Mouse (Mus musculus): ENCODE measurements at regions not wholly inside any gene's neighbourhood (a gene's known extent, or its start where the extent isn't known, plus 50 kb on each side); places are given as distances from the start of the nearest gene placed in this dataset.

DNA sequence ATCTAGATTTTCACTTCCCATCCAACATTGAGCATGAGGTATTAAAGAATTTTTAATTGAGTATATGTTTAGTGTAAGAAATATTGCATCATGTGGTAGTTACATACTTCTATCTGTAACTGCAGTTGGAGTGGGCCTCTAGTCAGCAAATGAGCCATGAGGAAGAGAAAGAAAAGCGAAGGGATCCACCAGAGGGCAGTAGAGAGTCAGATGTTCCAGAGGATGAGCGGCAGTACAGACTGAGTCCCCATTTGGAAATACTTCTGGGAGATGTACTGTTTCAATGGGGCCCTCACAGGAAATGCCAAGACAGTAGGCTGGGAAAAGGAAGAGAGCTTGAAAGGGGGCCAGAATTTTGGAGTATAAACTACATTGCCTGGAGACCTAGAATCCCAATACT, 221.2 kb downstream of the Myh15 start:
- no peak overlapping the region for H3K4me3 ChIP-seq (ENCODE audit: insufficient read depth, low read depth, low read length)
- H3K4me1 ChIP-seq (ENCODE audit: control insufficient read depth, insufficient read depth, low read length): no peaks in the 10 kb centered on the region
- H3K36me3 ChIP-seq (ENCODE audit: control insufficient read depth, insufficient read depth, low read length): no peaks in the 10 kb centered on the region
- 3% methylated on average over 2 of the region's 2 CpGs for WGBS
- peak; percentile 63 for TF ChIP-seq CTCF (conservative IDR thresholded peaks at IDR 0.05; ENCODE audit: insufficient read depth, insufficient read length, low read depth, low read length)
- TF ChIP-seq POLR2A (IDR thresholded peaks at IDR 0.05; ENCODE audit: low read depth, low read length): no peak
- DNase-seq: peak; percentile 73
- H3K27me3 ChIP-seq (replicated peaks; ENCODE audit: control insufficient read depth, insufficient read depth, low read length): no peaks in the 10 kb centered on the region
- H3K27ac ChIP-seq (ENCODE audit: insufficient read depth, low read depth, low read length): no peak overlapping the region

DNA sequence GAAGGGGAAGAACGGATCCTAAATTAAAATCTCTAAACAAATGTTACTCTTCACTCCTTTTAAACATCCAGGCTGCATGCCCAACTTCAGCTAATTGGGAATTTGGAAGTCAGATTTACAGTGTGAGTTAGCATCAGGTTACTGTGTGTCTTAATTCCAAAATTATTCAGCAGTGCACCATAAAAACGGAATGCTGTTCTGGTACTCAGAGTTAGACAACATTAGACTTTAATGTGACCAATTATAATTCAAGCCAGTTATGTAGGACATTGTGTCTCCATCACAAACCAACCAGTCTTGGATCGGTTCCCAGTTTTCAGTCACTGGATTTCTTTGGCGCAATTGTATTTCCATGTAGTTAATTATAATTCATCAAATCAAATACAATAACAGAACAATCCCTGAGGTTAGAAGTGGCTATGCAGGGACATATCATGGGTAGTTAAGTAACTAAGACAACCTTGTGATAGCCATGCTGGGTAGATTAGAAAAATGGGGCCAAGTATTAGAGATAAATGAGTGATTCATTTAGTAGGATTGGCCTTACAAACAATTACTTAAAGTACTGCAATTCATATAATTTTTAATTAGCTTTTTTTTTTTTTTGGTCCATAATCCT, 230.9 kb downstream of the Myh15 start:
- peak; percentile 21 for DNase-seq
- no peaks in the 10 kb centered on the region for H3K27me3 ChIP-seq (replicated peaks; ENCODE audit: control insufficient read depth, insufficient read depth, low read length)

DNA sequence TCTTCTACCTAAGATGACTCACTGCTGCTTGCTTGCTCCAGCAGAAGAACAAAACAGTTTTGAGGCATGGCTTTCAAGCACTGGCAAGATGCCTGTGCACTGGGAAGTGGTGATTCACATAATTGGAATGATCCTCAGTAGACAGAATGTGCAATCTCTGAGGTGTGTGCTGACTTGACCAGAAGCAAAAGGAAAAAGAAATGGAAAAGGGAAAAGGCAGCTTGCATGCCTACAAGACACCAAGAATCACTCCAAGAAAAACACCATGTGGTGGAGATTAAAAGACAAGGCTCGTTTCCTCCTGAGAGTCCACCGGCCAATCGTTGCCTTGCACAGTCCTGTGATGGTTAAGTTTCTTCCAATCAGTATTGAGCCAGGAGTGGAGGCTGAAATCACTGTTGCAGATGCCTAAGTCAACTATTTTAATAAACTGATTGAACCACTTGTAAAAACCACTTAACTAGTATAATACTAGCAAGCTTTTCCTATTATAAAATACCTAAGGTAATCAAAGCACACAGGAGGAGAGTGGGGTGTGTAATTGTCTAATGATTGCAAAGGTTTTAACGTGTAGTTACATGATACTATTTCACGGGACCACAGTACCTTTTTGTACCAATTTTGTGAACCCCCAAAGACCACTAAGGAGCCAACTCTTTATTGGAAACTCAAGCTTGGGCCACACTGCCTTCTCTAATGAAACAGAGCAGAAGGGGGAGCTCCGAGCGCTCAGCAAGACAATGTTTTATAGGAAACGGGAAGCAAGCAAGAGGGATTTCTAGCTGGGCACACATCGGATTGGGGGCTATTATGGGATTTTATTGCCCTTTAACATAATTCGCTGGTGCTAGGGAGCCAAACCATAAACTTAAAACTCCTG, 232.2 kb downstream of the Myh15 start:
- 65% methylated on average over 10 of the region's 10 CpGs for WGBS
- Histone ChIP-seq H3K4me1 (ENCODE audit: control insufficient read depth, insufficient read depth, low read length) (no peaks in the 10 kb centered on the region), H3K4me3 (ENCODE audit: insufficient read depth, low read depth, low read length) (no peak overlapping the region), H3K27me3 (replicated peaks; ENCODE audit: control insufficient read depth, insufficient read depth, low read length) (no peaks in the 10 kb centered on the region), H3K36me3 (ENCODE audit: control insufficient read depth, insufficient read depth, low read length) (no peaks in the 10 kb centered on the region), H3K27ac (ENCODE audit: insufficient read depth, low read depth, low read length) (no peak overlapping the region)
- peak; percentile 19 for DNase-seq
- no peak for TF ChIP-seq POLR2A (IDR thresholded peaks at IDR 0.05; ENCODE audit: low read depth, low read length)

More for the DNA sequence above, 230.9 kb downstream of the Myh15 start:
- H3K4me1 ChIP-seq (ENCODE audit: control insufficient read depth, insufficient read depth, low read length): no peaks in the 10 kb centered on the region
- H3K36me3 ChIP-seq (ENCODE audit: control insufficient read depth, insufficient read depth, low read length): no peaks in the 10 kb centered on the region
- no peak overlapping the region for H3K4me3 ChIP-seq (ENCODE audit: insufficient read depth, low read depth, low read length)
- WGBS: 43% methylated on average over 4 of the region's 4 CpGs
- H3K27ac ChIP-seq (ENCODE audit: insufficient read depth, low read depth, low read length): no peak overlapping the region
- no peak for TF ChIP-seq POLR2A (IDR thresholded peaks at IDR 0.05; ENCODE audit: low read depth, low read length)
- TF ChIP-seq CTCF (conservative IDR thresholded peaks at IDR 0.05; ENCODE audit: insufficient read depth, insufficient read length, low read depth, low read length): no peak

DNA sequence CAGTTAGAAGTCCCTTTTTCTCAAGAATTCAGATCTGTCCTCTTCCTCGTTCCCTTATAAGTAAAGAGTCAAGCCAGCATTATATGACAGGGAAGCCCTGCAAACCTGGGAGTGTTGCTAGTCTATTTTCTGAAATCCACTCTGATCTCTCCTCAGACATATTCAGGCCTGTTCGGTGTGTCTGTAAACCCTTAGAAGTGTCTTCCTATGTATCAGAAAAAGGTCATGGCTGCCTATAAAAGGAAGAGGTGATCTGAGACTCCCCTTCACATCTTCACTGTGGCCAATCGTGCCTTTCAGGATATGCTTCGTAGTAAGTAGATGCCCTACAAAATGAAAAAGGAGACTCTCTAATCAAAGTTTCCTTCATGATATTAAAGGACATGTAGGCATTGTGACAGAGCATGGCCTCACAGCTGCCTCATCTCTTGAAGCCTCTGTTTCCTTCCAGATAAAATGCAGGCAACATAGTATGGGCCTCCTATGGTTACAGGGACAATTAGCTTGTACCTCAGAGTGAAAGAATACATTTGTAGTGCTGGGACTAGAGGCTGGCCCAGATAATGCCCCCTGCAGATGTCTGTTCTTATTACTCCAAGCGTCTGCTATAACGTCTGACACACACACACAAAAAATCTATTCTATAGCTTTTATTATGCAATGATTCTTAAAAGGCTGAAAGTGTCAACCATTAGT, 246.5 kb downstream of the Myh15 start:
- no peak for DNase-seq
- TF ChIP-seq CTCF (conservative IDR thresholded peaks at IDR 0.05; ENCODE audit: insufficient read depth, insufficient read length, low read depth, low read length): no peak
- no peak for TF ChIP-seq POLR2A (IDR thresholded peaks at IDR 0.05; ENCODE audit: low read depth, low read length)
- no peaks in the 10 kb centered on the region for H3K36me3 ChIP-seq (ENCODE audit: control insufficient read depth, insufficient read depth, low read length)
- no peak overlapping the region for H3K27ac ChIP-seq (ENCODE audit: insufficient read depth, low read depth, low read length)
- no peaks in the 10 kb centered on the region for H3K4me1 ChIP-seq (ENCODE audit: control insufficient read depth, insufficient read depth, low read length)
- no peak overlapping the region for H3K4me3 ChIP-seq (ENCODE audit: insufficient read depth, low read depth, low read length)
- no peaks in the 10 kb centered on the region for H3K27me3 ChIP-seq (replicated peaks; ENCODE audit: control insufficient read depth, insufficient read depth, low read length)
- 85% methylated on average over 6 of the region's 6 CpGs for WGBS

GRCm38 (mm10) chr16:49304354-49304753, 247.1 kb downstream of the Myh15 start:
- H3K36me3 ChIP-seq (ENCODE audit: control insufficient read depth, insufficient read depth, low read length): no peaks in the 10 kb centered on the region
- no peak overlapping the region for H3K27ac ChIP-seq (ENCODE audit: insufficient read depth, low read depth, low read length)
- no peak for DNase-seq
- H3K27me3 ChIP-seq (replicated peaks; ENCODE audit: control insufficient read depth, insufficient read depth, low read length): no peaks in the 10 kb centered on the region
- no peak for TF ChIP-seq POLR2A (IDR thresholded peaks at IDR 0.05; ENCODE audit: low read depth, low read length)
- no peak for TF ChIP-seq CTCF (conservative IDR thresholded peaks at IDR 0.05; ENCODE audit: insufficient read depth, insufficient read length, low read depth, low read length)
- no peak overlapping the region for H3K4me3 ChIP-seq (ENCODE audit: insufficient read depth, low read depth, low read length)
- H3K4me1 ChIP-seq (ENCODE audit: control insufficient read depth, insufficient read depth, low read length): no peaks in the 10 kb centered on the region
- WGBS: 78% methylated on average over 2 of the region's 2 CpGs

- Histone ChIP-seq H3K36me3 (ENCODE audit: control insufficient read depth, insufficient read depth, low read length) (no peaks in the 10 kb centered on the region), H3K4me1 (ENCODE audit: control insufficient read depth, insufficient read depth, low read length) (no peaks in the 10 kb centered on the region), H3K27ac (ENCODE audit: insufficient read depth, low read depth, low read length) (no peak overlapping the region), H3K4me3 (ENCODE audit: insufficient read depth, low read depth, low read length) (no peak overlapping the region), H3K27me3 (replicated peaks; ENCODE audit: control insufficient read depth, insufficient read depth, low read length) (no peaks in the 10 kb centered on the region)
- no peak for DNase-seq
- TF ChIP-seq CTCF (conservative IDR thresholded peaks at IDR 0.05; ENCODE audit: insufficient read depth, insufficient read length, low read depth, low read length) (no peak), POLR2A (IDR thresholded peaks at IDR 0.05; ENCODE audit: low read depth, low read length) (no peak)
- 83% methylated on average over 2 of the region's 2 CpGs for WGBS
Observed at GRCm38 (mm10) chr16:49317061-49317460, 259.8 kb downstream of the Myh15 start.

Data from kidney, adult 2 months (tissue).